Mouse (Mus musculus) ES-E14 (cell line): ENCODE measurements at regions not wholly inside any gene's neighbourhood (a gene's known extent, or its start where the extent isn't known, plus 50 kb on each side); places are given as distances from the start of the nearest gene placed in this dataset.

Experiments
- DNase-seq: peaks from one replicate; pipeline ENCODE4 v3.0.0-alpha.2; 2013; ENCODE audit warnings: low read depth, low spot score
- H3K27ac ChIP-seq: 2 replicates; pipeline ENCODE4 v1.5.1; 2012; ENCODE audit warnings: low read depth, mild to moderate bottlenecking, low read length, moderate library complexity, mixed read lengths; ENCODE audit not compliant: poor library complexity, insufficient read depth, severe bottlenecking
- H3K36me3 ChIP-seq: 2 replicates; pipeline ENCODE4 v1.6.1; 2012; ENCODE audit warnings: mild to moderate bottlenecking, low read length, moderate library complexity, mixed read lengths; ENCODE audit not compliant: control insufficient read depth, poor library complexity, insufficient read depth, severe bottlenecking
- H3K4me1 ChIP-seq, 2 experiments: fragments of 150-350 bp in 1 of 2; sonication (generic) in 1 of 2; 2 replicates each; pipeline ENCODE4 v1.6.1; 2012; ENCODE audit warnings: low read length in 2 of 2, mild to moderate bottlenecking in 1 of 2, mixed read lengths in 1 of 2; ENCODE audit not compliant: control insufficient read depth in 2 of 2, insufficient read depth in 2 of 2, poor library complexity in 1 of 2
- H3K4me3 ChIP-seq, 2 experiments: fragments of 150-350 bp in 1 of 2; sonication (generic) in 1 of 2; 2 replicates each; pipeline ENCODE4 v1.5.1; 2012; ENCODE audit warnings: low read length in 2 of 2, low read depth in 1 of 2, mild to moderate bottlenecking in 1 of 2, mixed read lengths in 1 of 2; ENCODE audit not compliant: insufficient read depth in 1 of 2, poor library complexity in 1 of 2, severe bottlenecking in 1 of 2
- H3K9ac ChIP-seq: 2 replicates; pipeline ENCODE4 v1.6.1; 2012; ENCODE audit warnings: low read depth, mild to moderate bottlenecking, low read length, mixed read lengths; ENCODE audit not compliant: poor library complexity, insufficient read depth, severe bottlenecking
- H3K9me3 ChIP-seq: fragments of 150-350 bp; sonication (generic); 2 replicates; pipeline ENCODE4 v1.6.1; 2012; ENCODE audit warnings: low read depth, mild to moderate bottlenecking, low read length; ENCODE audit not compliant: control insufficient read depth, insufficient read depth
- CHD2 ChIP-seq: IDR thresholded peaks from 2 replicates; pipeline ENCODE4 v1.6.1; 2014; ENCODE audit warnings: mild to moderate bottlenecking, low read depth, low read length, inconsistent platforms
- HCFC1 ChIP-seq: IDR thresholded peaks from 2 replicates; pipeline ENCODE4 v1.6.1; 2012; ENCODE audit warnings: low read length, inconsistent platforms, borderline replicate concordance; ENCODE audit not compliant: insufficient read depth
- MAFK ChIP-seq: IDR thresholded peaks from 2 replicates; pipeline ENCODE4 v1.6.1; 2014; ENCODE audit warnings: mild to moderate bottlenecking, low read depth, low read length, inconsistent platforms; ENCODE audit not compliant: insufficient read depth
- ZC3H11A ChIP-seq: IDR thresholded peaks from 2 replicates; pipeline ENCODE4 v1.6.1; 2012; ENCODE audit warnings: low read depth, mild to moderate bottlenecking, inconsistent platforms, low read length, borderline replicate concordance
- ZNF384 ChIP-seq: IDR thresholded peaks from 2 replicates; pipeline ENCODE4 v1.6.1; 2012; ENCODE audit warnings: low read depth, low read length, inconsistent platforms
- in situ Hi-C, 2 experiments: fragments of 600-800 bp; cut with MboI; formaldehyde crosslinking; loops; one replicate each; pipeline ENCODE4 v1.15.1; 2025; ENCODE audit warnings: low sequenced_read_pairs in 2 of 2, inconsistent platforms in 1 of 2; ENCODE audit not compliant: unreplicated experiment in 2 of 2

DNA sequence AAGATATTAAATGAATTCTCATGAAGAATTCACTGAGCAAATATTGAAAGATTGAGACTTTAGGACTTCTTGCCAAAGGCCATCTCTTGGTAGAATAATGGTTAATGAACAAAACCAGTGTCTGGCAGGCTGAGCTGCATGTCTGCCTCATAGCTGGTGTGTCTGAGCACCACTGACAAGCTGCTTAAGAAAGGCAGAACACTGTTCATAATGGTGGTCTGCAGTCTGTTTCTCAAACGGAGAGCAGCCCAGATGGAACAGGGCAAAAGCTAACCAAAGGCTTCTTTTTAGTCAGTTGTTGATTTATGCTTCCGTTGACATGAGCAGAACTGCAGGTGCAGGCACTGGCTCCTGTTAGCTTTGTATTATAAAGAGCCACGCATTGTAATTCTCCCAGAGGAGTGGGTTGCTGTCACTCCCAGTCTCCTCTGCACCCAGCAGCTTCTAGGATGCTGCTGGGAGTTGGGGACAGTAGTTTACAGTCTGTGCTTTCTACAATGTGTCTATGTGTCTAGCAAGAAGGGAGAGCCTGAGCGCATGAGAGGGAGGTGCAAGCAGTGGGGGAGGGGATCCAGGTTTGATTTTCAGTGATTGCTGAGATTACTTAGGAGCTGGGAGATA lies 1084.2 kb upstream of the Luzp2 start:
- no peak for DNase-seq

More for the DNA sequence above, 1084.2 kb upstream of the Luzp2 start:
- in situ Hi-C loops = loop anchor here in 1 of 2 experiments (10.0 kb wide), 1 partner anchor 1084 kb away; the partner anchor contains the start of gene Luzp2
- Histone ChIP-seq H3K27ac (no peak overlapping the region), H3K9ac (no peak overlapping the region), H3K36me3 (no peaks in the 10 kb centered on the region), H3K4me3 (no peak overlapping the region), H3K4me1 (no peaks in the 10 kb centered on the region), H3K9me3 (no peaks in the 10 kb centered on the region)
- TF ChIP-seq HCFC1 = no peak
- no peak for TF ChIP-seq ZNF384
- no peak for TF ChIP-seq MAFK
- no peak for TF ChIP-seq ZC3H11A
- no peak for TF ChIP-seq CHD2
